Comparison of ENCODE assay signal across 8 mouse cellular contexts in genomic region chr13:31806428-31806832, GRCm38 (mm10). TPM values are rescaled to one million over a fixed set of nuclear protein-coding genes. Genes with fewer than 3 reads are reported as not detected.
A peak's percentile ranks its signal among the peaks of the same experiment; 100 is the strongest.
DNase-seq lines count a peak whose midpoint lies in the region; ATAC-seq and TF ChIP-seq lines count a peak whose summit lies in the region.

Gene Foxc1 (plus strand): TSS chr13:31806633.

- H3K4me2 ChIP-seq in embryonic facial prominence, embryonic 11.5 days (ENCODE audit: low read depth, low read length): peak within 1 kb of the TSS; percentile 89
- peak within 1 kb of the TSS; percentile 77 for H3K4me2 ChIP-seq in liver, embryonic 13.5 days
- peak within 1 kb of the TSS; percentile 75 for H3K4me2 ChIP-seq in neural tube, embryonic 11.5 days (ENCODE audit: low read depth)

- no peak for TF ChIP-seq EP300 in heart, adult 2 months (IDR thresholded peaks at IDR 0.05; ENCODE audit: insufficient read depth, low read depth, low read length)

- peaks cover 55% of the 10 kb centered on the region for H3K27me3 ChIP-seq in spleen, adult 2 months (ENCODE audit: control insufficient read depth, insufficient read depth, low read length)
- peaks cover 31% of the 10 kb centered on the region for H3K27me3 ChIP-seq in embryonic facial prominence, embryonic 11.5 days (ENCODE audit: control insufficient read depth, insufficient read depth, low read length)
- H3K27me3 ChIP-seq in heart, adult 2 months (ENCODE audit: control insufficient read depth, insufficient read depth, low read length): peaks cover 24% of the 10 kb centered on the region
- H3K27me3 ChIP-seq in kidney, adult 2 months (replicated peaks; ENCODE audit: control insufficient read depth, insufficient read depth, low read length): peaks cover 5% of the 10 kb centered on the region; the same call in 1 of the 2 replicates
- H3K27me3 ChIP-seq in liver, embryonic 13.5 days: peaks cover 96% of the 10 kb centered on the region
- peaks cover 90% of the 10 kb centered on the region for H3K27me3 ChIP-seq in neural tube, embryonic 11.5 days (ENCODE audit: control insufficient read depth, insufficient read depth, low read length)

- H3K4me1 ChIP-seq in spleen, adult 2 months (ENCODE audit: control insufficient read depth, insufficient read depth, insufficient read length): peaks cover 16% of the 10 kb centered on the region
- peaks cover 13% of the 10 kb centered on the region for H3K4me1 ChIP-seq in embryonic facial prominence, embryonic 11.5 days (ENCODE audit: control insufficient read depth, insufficient read depth, low read length)
- H3K4me1 ChIP-seq in heart, adult 2 months (ENCODE audit: control insufficient read depth, insufficient read depth, low read length): peaks cover 2% of the 10 kb centered on the region; the same call in 1 of the 2 replicates
- H3K4me1 ChIP-seq in kidney, adult 2 months (ENCODE audit: control insufficient read depth, insufficient read depth, low read length): no peaks in the 10 kb centered on the region
- H3K4me1 ChIP-seq in liver, embryonic 13.5 days (replicated peaks): peaks cover 36% of the 10 kb centered on the region
- peaks cover 7% of the 10 kb centered on the region; the same call in 1 of the 2 replicates for H3K4me1 ChIP-seq in neural tube, embryonic 11.5 days (ENCODE audit: control insufficient read depth, insufficient read depth, low read length)

- no peaks in the 10 kb centered on the region; the same call in 1 of the 2 replicates for H3K79me2 ChIP-seq in heart, adult 2 months (replicated peaks; ENCODE audit: control insufficient read depth, insufficient read depth, low read length)

- H3K4me3 ChIP-seq in spleen, adult 2 months (ENCODE audit: extremely low read depth, insufficient read depth, insufficient read length): peak within 1 kb of the TSS; percentile 50; the same call in 1 of the 2 replicates
- peak within 1 kb of the TSS; percentile 62 for H3K4me3 ChIP-seq in embryonic facial prominence, embryonic 11.5 days (ENCODE audit: low read depth, low read length)
- peak within 1 kb of the TSS; percentile 54 for H3K4me3 ChIP-seq in heart, adult 2 months
- peak within 1 kb of the TSS; percentile 75 for H3K4me3 ChIP-seq in kidney, adult 2 months (ENCODE audit: insufficient read depth, low read depth, low read length)
- H3K4me3 ChIP-seq in liver, embryonic 13.5 days (replicated peaks): peak within 1 kb of the TSS; percentile 58
- H3K4me3 ChIP-seq in neural tube, embryonic 11.5 days (ENCODE audit: low read depth, low read length): peak within 1 kb of the TSS; percentile 57

- H3K9me3 ChIP-seq in embryonic facial prominence, embryonic 11.5 days (replicated peaks; ENCODE audit: control insufficient read depth, low read length): no peaks in the 10 kb centered on the region
- H3K9me3 ChIP-seq in liver, embryonic 13.5 days (replicated peaks): no peaks in the 10 kb centered on the region
- H3K9me3 ChIP-seq in neural tube, embryonic 11.5 days (ENCODE audit: control insufficient read depth, low read length): no peaks in the 10 kb centered on the region

- TF ChIP-seq CTCF in spleen, adult 2 months (IDR thresholded peaks at IDR 0.05; ENCODE audit: extremely low read depth, insufficient read depth, insufficient read length, insufficient replicate concordance): no peak
- peak; percentile 53 for TF ChIP-seq CTCF in heart, adult 2 months (IDR thresholded peaks at IDR 0.05)
- no peak for TF ChIP-seq CTCF in kidney, adult 2 months (conservative IDR thresholded peaks at IDR 0.05; ENCODE audit: insufficient read depth, insufficient read length, low read depth, low read length)

- H3K27ac ChIP-seq in spleen, adult 2 months (ENCODE audit: insufficient read depth, low read length): no peak within 1 kb of the TSS
- H3K27ac ChIP-seq in embryonic facial prominence, embryonic 11.5 days (replicated peaks; ENCODE audit: low read depth, low read length): peak within 1 kb of the TSS; percentile 97
- H3K27ac ChIP-seq in heart, adult 2 months: peak within 1 kb of the TSS; percentile 80
- H3K27ac ChIP-seq in kidney, adult 2 months (ENCODE audit: insufficient read depth, low read depth, low read length): peak within 1 kb of the TSS; percentile 65
- no peak within 1 kb of the TSS for H3K27ac ChIP-seq in liver, embryonic 13.5 days
- peak within 1 kb of the TSS; percentile 93 for H3K27ac ChIP-seq in neural tube, embryonic 11.5 days (ENCODE audit: low read depth, low read length)

- H3K36me3 ChIP-seq in spleen, adult 2 months (ENCODE audit: control insufficient read depth, insufficient read depth, low read length): no peaks in the 10 kb centered on the region
- H3K36me3 ChIP-seq in embryonic facial prominence, embryonic 11.5 days (replicated peaks; ENCODE audit: control insufficient read depth, insufficient read depth, low read depth, low read length): no peaks in the 10 kb centered on the region; the same call in 1 of the 2 replicates
- H3K36me3 ChIP-seq in heart, adult 2 months (ENCODE audit: control insufficient read depth, insufficient read depth, low read length): no peaks in the 10 kb centered on the region
- H3K36me3 ChIP-seq in kidney, adult 2 months (ENCODE audit: control insufficient read depth, insufficient read depth, low read length): no peaks in the 10 kb centered on the region
- no peaks in the 10 kb centered on the region for H3K36me3 ChIP-seq in liver, embryonic 13.5 days
- H3K36me3 ChIP-seq in neural tube, embryonic 11.5 days (ENCODE audit: control insufficient read depth, insufficient read depth, low read length): no peaks in the 10 kb centered on the region

- WGBS in spleen, adult 2 months: under 1% methylated on average over 38 of the region's 40 CpGs
- WGBS in embryonic facial prominence, embryonic 11.5 days: under 1% methylated on average over 29 of the region's 40 CpGs
- under 1% methylated on average over 38 of the region's 40 CpGs for WGBS in heart, adult 2 months
- under 1% methylated on average over 39 of the region's 40 CpGs for WGBS in kidney, adult 2 months
- under 1% methylated on average over 24 of the region's 40 CpGs for WGBS in liver, embryonic 13.5 days (ENCODE audit: insufficient replicate concordance)
- under 1% methylated on average over 40 of the region's 40 CpGs for WGBS in neural tube, embryonic 11.5 days

- H3K9ac ChIP-seq in embryonic facial prominence, embryonic 11.5 days (replicated peaks; ENCODE audit: low read length): peak within 1 kb of the TSS; percentile 81
- H3K9ac ChIP-seq in heart, adult 2 months (ENCODE audit: low read depth, low read length): peak within 1 kb of the TSS; percentile 95
- H3K9ac ChIP-seq in liver, embryonic 13.5 days: peak within 1 kb of the TSS; percentile 45
- peak within 1 kb of the TSS; percentile 79 for H3K9ac ChIP-seq in neural tube, embryonic 11.5 days (ENCODE audit: low read length)

- TF ChIP-seq POLR2A in spleen, adult 2 months (IDR thresholded peaks at IDR 0.05; ENCODE audit: low read depth, low read length): no peak
- TF ChIP-seq POLR2A in heart, adult 2 months (IDR thresholded peaks at IDR 0.05; ENCODE audit: insufficient read depth, low read depth, low read length): peak; percentile 80
- TF ChIP-seq POLR2A in kidney, adult 2 months (IDR thresholded peaks at IDR 0.05; ENCODE audit: low read depth, low read length): no peak

- intact Hi-C loops in heart, adult 2 months (cut with DNase I): loop anchor here (2.0 to 10.0 kb wide), 3 partner anchors 211 to 998 kb away; partner anchors contain the start of genes D930007J09Rik, Gmds and Wrnip1

- peak; percentile 80 for ATAC-seq in embryonic facial prominence, embryonic 11.5 days (replicated peaks; ENCODE audit: insufficient number of reproducible peaks, low FRiP score, low TSS enrichment, low read depth)
- ATAC-seq in liver, embryonic 13.5 days (ENCODE audit: low read depth): peak; percentile 72; the same call in 1 of the 2 replicates
- peak; percentile 82 for ATAC-seq in neural tube, embryonic 11.5 days (ENCODE audit: insufficient read depth, low FRiP score, low TSS enrichment)

- DNase-seq in spleen, adult 2 months (ENCODE audit: low read depth in 1 of 2, low spot score in 2 of 2): no peak
- DNase-seq in spleen, adult 12 weeks (ENCODE audit: low spot score): no peak
- DNase-seq in embryonic facial prominence, embryonic 11.5 days (ENCODE audit: low spot score): peak; percentile 93
- DNase-seq in heart, adult 2 months: peak; percentile 92 to 94
- peak; percentile 95 for DNase-seq in kidney, adult 2 months
- peak; percentile 42 for DNase-seq in liver, embryonic 13.5 days
- DNase-seq in neural tube, embryonic 11.5 days (ENCODE audit: low spot score): peak; percentile 88
- DNase-seq in thymus, postnatal 25 days: peak; percentile 54

RNA-seq across cellular contexts. Expression of gene Foxc1, which starts in this region (rescaled TPM):
- 0.26 TPM in 2 replicates for polyA plus RNA-seq in spleen, adult 2 months (2012; rRNA removed)
- 9.3 and 10.6 TPM in 2 replicates for polyA plus RNA-seq in embryonic facial prominence, embryonic 11.5 days (2014; fragmentation: Nextera tagmentation; extraction: Ambion mirVana)
- 1 to 10 TPM; 3.8 to 5.8 TPM for total RNA-seq in heart, adult 2 months (2021)
- polyA plus RNA-seq in heart, adult 2 months (2012; rRNA removed): 1.8 and 2.2 TPM in 2 replicates
- 3.7 and 5.2 TPM in 2 replicates for polyA plus RNA-seq in kidney, adult 2 months (2012; rRNA removed)
- polyA plus RNA-seq in liver, embryonic 13.5 days (2015; fragmentation: Nextera tagmentation; extraction: Ambion mirVana): 0.03 TPM in 2 replicates
- 7.4 and 8.1 TPM in 2 replicates for polyA plus RNA-seq in neural tube, embryonic 11.5 days (2014; fragmentation: Nextera tagmentation; extraction: Ambion mirVana)

Comparison
In these comparisons a context has a peak if more than half of its experiments do, and no peak if none do; other contexts are left out.
1. Peak in DNase-seq, ATAC-seq, H3K4me3 ChIP-seq, H3K9ac ChIP-seq and H3K4me2 ChIP-seq in liver, embryonic 13.5 days; RNA of the gene not detected or under 1 TPM.
2. DNase-seq: peak in embryonic facial prominence, embryonic 11.5 days (single experiment), heart, adult 2 months (2 of 2), kidney, adult 2 months (single experiment), neural tube, embryonic 11.5 days (single experiment) and thymus, postnatal 25 days (single experiment); none in spleen, adult 2 months (0 of 2) and spleen, adult 12 weeks (single experiment).
3. H3K27ac ChIP-seq: peak in embryonic facial prominence, embryonic 11.5 days (single experiment), heart, adult 2 months (single experiment), kidney, adult 2 months (single experiment) and neural tube, embryonic 11.5 days (single experiment); none in spleen, adult 2 months (single experiment) and liver, embryonic 13.5 days (single experiment).
4. H3K9ac ChIP-seq: peak in every context shown above with its lines; median percentile 95 in heart, adult 2 months; 81 in embryonic facial prominence, embryonic 11.5 days; 79 in neural tube, embryonic 11.5 days; 45 in liver, embryonic 13.5 days.
5. Peak in every context shown above with its lines, with median percentiles within 50 percentile points of each other: H3K4me3 ChIP-seq, ATAC-seq and H3K4me2 ChIP-seq.